Mouse (Mus musculus): ENCODE data around the gene Dpy30.

Dpy30 gene

DNA sequence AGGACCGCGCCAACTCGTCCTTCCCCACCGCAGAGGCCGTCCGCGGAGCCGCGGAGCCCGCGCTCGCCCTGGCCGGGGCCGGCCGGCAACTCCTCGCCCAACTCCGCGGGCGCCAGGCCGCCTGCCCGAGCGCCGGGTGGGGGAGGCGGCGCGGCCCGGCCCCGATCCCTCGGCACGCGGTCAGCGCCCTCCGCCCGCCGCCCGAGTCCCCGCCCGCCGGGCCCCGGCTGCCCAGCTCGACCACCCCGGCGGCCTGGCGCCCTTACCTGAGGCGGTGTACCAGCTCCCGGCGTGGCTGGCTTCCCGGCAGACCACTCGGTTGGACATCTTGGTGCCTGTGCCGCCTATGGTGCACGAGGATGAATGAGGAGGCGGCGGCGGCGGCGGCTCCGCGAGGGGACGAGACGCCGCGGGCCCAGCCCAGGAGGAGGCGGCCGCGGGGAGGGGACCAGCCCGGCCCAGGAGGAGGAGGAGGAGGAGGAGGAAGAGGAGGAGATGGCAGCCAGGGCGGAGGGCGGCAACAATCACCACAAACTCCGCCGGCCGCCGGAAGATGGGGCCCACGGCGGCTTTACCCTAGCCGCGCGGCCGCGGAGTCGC is 29.2 kb downstream of the Dpy30 start:
- DNase-seq: peak; percentile 82

DNA sequence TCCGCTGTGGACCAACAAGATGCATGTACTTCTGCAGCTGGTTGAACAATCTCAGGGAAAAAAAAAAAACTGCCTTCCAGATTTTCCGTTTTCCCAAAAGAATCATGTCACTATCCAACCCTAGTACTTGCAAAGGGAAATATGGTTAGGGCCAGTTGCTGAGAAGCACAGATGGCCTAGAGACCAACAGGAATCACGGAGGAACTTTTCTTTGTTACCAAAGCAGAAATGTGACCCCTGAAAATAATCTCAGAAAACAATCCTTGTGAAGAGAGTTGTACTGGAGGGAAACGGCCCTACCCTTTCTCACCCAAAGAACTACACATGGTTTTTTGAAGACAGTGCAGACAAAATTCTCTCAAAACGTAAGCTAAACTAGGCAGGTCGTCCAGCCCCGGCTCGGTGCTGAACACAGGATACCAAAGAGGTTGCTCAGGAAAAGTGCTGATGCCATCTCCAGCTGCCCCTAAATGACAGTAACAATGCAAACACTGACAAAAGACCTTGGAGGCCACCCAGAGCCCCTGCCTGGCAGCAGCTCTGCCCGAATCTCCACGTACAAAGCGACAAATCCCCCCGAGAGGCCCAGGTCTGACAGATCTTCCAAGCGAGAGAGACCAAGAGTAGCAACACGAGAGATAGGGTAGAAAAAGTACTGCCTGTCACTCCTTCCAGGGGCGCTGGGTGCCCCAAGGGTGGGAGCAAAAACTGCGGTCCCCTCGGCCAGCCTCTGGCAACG is 29.9 kb downstream of the Dpy30 start:
- peak; percentile 62 for DNase-seq

- no peak for DNase-seq
Measured at GRCm38 (mm10) chr17:74291640-74292361, 31.9 kb downstream of the Dpy30 start.

DNA sequence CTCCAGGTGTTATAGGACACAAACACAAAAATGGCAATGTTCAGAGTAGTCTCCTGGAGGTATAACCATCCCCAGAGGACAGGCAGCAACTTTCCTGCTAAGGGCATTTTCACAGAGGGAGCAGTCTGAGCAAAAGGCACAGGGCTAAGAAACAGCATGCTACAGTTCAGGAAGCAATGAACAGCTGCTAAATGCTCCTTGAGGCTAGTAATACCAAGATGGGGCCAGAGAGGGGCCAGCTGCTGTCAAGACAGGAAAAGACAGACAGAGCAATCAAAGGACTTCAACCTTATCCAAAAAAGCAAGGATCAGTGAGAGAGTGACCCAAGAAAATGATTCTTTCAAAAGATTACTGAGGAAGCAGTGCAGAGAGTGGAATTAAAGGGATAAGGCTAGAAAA is 32.9 kb downstream of the Dpy30 start:
- DNase-seq: no peak

DNA sequence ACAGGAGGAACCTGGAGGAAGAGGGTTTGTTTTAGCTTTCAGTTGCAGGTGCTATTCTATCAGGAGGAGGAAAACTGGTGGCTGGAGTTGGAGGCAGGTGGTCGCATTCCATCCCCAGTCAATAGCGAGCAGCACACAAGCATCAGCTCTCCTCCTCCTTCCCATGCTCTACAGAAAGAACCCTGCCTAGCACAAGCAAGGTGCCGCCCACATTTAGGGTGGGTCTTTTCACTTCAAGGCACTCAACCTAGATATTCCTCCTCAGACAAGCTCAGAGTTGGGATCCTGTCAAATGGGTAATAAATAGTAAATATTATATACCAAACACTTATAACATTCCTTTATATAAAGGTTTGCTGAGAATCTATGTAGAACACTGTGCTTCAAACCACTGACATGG is 33.5 kb downstream of the Dpy30 start:
- no peak for DNase-seq

GRCm38 (mm10) chr17:74288626-74289025 is 35.1 kb downstream of the Dpy30 start:
- no peak for DNase-seq

DNA sequence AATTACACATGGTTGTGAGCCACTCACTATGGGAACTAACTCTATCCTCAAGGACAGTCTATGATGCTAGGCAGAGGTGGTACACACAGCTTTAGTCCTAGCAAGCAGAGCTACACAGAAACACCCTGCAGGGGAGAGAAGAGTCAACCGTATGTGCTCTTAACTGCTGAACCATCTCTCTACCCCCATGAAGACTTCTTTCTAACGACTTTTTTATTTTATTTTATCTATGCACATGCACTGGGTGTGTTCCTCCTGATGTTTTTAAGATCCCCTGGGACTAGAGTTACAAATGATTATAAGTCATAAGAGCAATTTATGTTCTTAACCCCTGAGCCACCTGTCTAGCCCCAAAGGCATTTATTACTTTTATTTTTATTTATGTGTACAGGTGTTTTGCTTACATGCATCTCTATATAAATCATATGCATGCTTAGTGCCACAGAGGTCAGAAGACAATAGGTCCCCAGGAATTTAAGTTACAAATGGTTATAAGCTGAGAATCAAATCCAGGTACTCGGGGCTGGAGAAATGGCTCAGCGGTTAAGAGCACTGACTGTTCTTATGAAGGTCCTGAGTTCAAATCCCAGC is 37.5 kb downstream of the Dpy30 start:
- DNase-seq: no peak

- no peak for DNase-seq
Measured at GRCm38 (mm10) chr17:74285730-74286129, 38.0 kb downstream of the Dpy30 start.

DNA sequence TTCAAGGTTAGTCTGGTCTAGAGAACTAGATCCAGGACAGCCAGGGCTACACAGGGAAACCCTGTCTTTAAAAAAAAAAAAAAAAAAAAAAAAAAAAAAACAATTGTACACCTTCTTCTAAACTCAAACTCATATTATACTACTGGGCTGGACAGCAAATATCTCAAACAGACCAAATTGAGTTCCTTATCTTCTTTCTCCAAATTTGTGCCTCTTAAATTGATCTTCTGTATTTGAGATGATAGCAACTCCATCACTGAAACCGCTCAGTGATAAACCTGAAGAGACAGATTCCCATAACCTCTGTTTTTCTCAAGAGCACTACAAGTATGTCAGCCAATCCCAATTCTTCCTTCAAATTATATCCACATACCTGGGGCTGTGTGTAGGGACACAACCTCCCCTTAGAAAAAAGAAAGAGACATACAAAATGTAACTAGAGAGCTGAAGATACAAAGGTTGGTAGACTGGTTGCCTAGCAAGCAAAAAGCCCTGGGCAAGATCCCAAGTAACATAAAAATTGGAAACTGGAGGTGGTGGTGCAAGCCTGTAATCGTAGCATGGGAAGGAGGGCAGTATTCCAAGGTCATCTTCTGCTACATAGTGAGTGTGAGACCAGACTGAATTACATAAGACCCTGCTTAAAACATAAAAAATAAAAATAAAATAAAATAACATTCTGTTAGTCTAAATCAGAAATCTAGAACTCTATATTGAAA is 39.2 kb downstream of the Dpy30 start:
- DNase-seq: no peak

DNA sequence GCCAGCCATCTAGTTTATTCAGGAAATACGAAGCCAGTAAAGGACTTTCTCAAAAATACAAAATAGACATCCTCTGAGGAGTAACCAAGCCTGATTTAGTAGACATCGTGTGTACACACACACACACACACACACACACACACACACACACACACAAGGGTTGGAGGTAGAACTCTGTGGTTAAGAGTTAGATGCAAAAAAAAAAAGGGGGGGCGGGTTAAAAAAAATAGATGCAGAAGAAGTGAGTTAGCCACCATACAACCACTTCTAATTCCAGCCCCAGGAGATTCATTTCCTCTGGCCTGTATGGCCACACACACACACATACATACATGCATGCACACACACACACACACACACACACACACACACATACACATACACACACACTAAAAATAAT is 41.7 kb downstream of the Dpy30 start:
- no peak for DNase-seq

- no peak for DNase-seq
Measured at GRCm38 (mm10) chr17:74278966-74279869, 44.5 kb downstream of the Dpy30 start.

- no peak for DNase-seq
Measured at GRCm38 (mm10) chr17:74274471-74274870, 49.3 kb downstream of the Dpy30 start.

GRCm38 (mm10) chr17:74272683-74273205 is 51.0 kb downstream of the Dpy30 start:
- DNase-seq: no peak

GRCm38 (mm10) chr17:74271541-74272268 is 52.0 kb downstream of the Dpy30 start:
- no peak for DNase-seq

DNA sequence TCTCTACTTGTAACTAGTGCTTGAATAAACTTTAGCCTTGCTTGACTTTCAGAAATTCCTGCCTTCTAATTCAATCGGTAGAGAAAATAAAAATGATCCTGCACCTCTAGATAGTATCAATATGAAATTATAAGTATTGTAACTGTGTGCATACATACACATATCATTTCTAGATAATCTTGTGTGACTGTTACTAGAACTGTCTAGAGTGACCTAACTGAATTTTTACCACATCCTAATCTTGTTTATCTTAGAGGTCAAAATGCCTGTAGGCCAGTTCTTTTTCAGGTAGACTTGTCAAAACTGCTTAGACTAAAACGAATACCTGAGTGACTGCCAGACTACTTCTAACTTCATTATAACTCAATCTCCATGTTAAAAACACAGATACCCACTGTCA is 53.5 kb downstream of the Dpy30 start:
- no peak for DNase-seq

- peak; percentile 25 for DNase-seq
Measured at GRCm38 (mm10) chr17:74267415-74268180, 56.1 kb downstream of the Dpy30 start.

DNA sequence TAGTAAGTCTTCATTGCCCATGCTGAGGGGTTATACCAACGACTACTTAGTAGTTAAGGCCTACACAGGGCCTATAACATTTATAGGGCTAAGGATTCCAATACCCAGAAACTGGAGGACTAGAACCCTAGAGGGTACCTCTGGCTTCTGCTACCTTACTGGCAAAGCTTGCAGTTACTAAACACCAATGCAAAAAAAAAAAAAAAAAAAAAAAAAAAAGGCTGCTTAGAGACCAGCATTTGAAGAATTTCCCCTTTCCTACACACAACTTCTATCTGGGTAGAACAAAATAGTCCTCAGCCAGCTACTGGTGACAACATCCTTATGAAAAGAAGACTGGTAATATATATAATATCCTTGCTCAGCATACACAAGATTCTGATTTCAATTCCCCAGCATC is 58.1 kb downstream of the Dpy30 start:
- DNase-seq: no peak

GRCm38 (mm10) chr17:74265156-74265505 is 58.6 kb downstream of the Dpy30 start:
- DNase-seq: no peak

DNA sequence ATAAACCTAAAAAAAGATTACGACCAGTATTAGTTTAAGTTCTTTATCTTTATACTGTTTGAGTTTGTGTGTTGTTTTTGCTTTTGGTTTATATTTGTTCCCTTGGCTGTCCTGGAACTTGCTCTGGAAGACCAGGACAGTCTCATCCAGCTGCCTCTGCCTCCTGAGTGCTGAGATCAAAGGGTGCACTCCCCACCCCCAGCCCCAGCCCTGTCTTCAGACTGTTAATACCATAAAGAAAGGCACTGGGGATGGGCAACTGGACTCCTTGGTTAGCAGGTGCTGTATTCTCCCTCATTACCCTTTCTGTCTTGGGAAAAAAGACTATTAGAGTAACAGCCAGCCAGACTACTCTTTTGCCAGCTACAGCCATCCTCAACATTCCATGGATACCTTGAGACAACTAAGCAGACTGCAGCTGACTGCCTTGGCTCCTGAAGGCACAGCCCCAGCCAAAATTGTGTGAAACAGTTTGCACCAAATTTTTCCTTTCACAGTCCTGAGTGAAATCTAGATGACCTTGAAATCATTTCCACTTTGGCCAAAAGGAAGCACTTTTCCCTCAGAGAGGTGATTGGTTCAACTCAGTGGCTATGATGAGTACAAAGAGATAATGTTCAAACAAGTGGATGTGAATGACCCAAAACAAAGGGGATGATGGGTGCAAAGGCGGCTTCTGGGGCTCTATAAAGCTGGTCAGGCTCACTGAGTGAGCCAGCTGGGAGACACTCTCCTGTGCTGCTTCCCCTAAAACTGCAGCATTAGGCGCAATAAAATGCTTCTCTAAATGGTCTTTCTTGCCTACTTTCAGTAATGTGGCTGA is 59.2 kb downstream of the Dpy30 start:
- DNase-seq: no peak
